Mouse (Mus musculus): Measurements from ENCODE around the gene 4930474N05Rik.

The 4930474N05Rik gene

DNA sequence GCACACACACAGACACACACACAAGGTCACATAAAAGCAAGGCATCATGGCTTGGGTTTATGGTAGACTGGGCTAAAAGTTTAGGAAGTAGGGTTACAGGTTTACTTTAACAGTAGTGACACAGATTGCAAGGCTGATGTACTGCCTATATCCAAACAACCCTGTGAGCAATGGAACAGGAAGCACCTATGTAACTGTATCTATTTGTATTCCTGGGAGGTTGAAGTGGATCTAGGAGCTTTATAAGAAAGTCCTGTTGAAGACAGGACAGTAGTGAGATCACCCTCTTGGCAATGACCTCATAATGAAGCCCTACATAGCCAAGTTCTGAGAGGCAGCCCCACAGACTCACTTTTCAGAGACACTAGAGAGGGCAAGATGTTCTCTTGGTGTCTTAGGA is at the start of gene 4930474N05Rik:
Gene 4930474N05Rik, plus strand, starts transcription at position 301 of the 400 bp plus-strand sequence.
- DNase-seq (ENCODE audit: low read depth, low spot score) = no peak

DNA sequence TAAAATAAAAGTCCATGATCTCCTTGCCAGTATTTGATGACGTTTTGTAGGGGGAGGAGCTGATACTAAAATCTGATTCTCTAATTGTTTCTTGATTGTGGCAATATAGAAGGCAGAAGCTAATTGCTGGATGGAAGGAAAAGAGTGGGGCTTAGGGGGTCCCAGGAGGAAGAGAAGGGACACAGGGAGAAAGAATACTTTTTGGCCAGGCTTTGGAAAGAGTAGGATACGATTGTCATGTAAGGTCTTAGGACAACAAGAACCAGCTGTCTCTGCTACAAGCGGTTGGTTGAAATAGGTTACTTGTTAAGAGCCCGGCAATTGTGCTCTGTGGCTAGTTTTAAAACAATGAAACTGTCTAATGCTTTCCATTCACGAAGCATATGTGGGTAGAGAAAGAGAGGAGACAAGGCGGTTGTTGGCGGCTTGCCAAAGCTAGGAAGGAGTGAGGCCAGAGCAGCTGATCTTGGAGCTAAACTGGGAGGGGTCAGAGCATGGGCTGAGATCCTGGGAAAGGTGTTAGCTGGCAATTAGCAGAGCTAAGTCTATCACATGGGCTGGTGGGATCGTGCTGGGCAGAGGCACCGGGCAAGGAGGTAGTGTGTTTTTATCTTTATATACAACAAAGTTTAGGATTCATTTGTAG is 45.8 kb upstream of the 4930474N05Rik start:
- no peak for DNase-seq (ENCODE audit: low read depth, low spot score)

DNA sequence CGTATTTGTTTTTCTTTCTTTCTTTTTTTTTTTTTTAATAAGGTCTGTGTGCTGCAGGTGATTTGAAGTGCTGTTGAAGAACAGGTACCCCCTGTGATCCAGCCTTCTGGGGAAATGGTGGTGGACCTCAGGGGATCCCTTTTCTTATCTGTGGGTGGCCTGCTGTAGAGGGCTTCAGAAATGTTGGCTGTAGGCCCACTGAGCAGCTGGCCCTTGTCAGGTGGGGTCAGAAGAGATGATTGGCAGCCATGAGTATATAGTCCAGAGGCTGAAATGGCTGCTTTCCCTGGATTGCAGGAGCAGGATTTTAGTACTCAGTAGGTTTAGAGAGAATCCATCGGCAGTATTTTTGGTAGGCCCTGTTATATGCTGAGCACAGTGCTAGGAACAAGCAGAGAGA is 41.4 kb upstream of the 4930474N05Rik start:
- no peak for DNase-seq (ENCODE audit: low read depth, low spot score)

DNA sequence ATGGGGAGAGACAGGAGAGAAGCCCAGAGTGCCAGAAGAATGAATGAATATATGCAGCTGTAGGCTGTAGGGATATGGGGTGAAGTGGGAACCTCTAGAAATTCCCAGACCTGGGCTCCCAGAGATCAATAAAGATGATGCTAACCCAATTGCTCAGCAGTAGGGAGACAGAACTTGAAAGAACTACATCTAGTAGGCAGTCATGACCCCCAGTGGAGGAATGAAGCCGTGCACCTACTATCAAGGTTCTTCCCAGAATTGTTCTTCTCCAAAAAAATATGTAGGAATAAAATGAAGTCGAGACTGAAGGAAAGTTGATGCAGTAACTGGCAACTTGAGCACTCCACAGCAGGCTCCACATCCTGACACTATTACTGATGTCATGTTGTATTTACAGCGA is 3.8 kb downstream of the 4930474N05Rik start:
- DNase-seq (ENCODE audit: low read depth, low spot score) = no peak

DNA sequence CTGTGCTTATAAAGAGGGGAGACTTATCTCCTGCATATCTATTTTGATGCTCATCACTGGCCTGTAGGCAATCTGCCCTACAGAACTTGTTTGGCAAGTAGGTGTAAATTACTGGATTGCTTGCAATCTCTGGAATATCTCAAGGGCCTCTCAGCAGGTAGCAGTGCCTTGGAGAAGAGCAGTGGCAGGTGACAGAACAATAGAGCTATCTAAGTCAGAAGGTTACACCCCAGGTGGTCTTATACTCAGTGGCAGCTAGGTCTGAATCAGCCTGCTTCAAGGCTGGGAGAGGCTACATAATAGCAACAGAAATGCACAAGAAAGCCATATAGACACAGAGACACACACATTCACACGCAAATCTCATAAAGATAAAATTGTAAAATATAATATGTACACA is 4.9 kb downstream of the 4930474N05Rik start:
- no peak for DNase-seq (ENCODE audit: low read depth, low spot score)

DNA sequence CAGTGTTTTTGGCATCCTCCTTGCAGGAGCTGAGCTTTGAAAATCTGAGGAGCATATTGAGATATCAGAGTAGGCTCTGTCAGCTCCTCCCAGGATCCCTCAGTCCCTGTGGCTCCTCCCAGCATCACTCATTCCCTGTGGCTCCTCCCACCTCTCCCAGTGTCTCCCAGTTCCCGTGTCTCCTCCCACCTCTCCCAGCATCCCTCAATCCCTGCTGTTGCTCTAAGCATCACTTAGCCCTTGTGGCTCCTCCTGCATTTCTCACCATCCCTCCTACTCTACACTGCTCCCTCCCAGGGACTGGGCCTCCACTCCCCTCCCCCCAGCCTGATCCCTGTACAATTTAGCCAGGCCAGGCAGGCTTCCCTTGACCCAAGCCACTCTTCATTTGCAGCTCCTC is 6.0 kb downstream of the 4930474N05Rik start:
- DNase-seq (ENCODE audit: low read depth, low spot score) = no peak

DNA sequence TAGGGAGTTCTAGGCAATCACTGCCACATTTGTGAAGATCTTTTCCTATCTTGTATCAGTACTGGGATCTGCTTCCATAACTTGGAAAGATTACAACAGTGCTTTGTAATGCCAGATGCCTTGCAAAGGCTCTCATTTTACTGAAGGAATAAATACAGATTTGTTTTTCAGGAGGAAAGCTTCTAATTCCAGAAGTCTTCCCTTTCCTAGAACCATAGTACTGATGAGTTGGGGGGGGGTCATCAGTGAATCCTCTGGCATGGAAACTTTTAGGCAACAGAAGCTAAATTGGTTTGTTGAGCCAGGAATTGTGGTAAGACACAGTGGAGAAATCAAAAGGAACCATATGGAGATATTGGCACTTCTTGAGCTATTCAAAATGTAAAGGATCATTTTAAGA is 19.8 kb downstream of the 4930474N05Rik start:
- no peak for DNase-seq (ENCODE audit: low read depth, low spot score)

DNA sequence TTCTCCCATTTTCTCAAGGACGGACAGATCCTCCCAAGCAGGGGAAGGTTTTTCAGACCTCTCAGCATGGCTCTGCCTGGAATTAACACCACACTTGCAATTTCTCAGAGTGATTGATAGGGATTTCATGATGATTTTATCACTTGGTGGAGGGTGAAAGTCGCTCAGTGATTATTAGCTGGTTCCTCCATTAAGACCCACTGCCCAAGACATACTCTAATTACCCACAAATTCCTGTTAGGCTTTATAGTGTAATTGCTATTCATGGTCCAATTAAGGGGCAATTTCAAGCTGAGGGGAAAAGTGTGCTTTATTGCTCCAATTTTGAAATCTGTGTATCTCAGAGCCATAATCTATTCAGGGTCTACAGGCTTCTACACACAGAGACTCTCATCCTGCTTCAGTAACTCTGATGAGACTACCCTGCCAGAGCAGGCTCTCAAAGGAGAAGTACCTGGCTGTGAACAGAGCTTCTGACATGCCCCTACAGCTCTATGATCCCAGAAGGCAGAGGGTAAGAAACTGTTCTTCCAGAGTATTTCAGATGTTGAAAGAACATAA is 29.1 kb downstream of the 4930474N05Rik start:
- DNase-seq (ENCODE audit: low read depth, low spot score) = no peak

DNA sequence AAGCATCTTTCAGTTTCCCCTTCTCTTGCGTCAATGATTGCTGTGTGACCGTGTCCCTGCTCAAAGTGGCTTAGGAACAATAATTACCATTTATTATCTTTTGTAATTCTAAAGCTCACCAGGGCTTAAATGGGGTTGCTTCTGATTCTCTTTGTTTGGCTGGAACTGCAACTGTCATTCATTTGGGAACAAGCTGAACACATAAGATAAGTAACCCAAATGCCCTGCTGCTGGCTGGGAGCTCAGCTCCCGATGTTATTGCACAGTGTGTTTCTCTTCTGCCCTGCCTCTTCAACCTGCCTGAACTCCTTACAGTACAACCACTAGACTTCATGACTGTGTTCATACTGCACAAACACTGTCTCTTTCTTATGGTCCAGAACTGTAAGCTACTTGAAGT is 41.0 kb downstream of the 4930474N05Rik start:
- DNase-seq (ENCODE audit: low read depth, low spot score) = no peak

DNA sequence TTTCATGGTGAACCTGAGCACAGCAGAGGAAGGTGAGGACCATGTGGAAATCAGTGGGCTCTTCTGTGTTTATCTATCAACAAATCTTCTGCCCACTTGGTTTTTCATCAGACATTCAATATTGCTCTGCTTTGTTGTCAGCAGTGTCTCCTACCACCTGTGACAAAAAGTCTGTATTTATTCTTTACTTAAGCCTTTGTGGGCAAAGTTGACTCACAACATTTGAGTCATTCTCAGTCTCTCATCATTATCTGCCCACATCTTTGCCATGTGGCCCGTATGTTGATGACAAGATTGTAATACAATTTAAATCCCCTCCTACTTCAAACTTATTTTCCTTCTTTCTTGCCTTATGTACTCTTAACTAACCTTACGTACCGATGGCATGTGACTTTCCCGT is 43.0 kb downstream of the 4930474N05Rik start:
- DNase-seq (ENCODE audit: low read depth, low spot score) = no peak

DNA sequence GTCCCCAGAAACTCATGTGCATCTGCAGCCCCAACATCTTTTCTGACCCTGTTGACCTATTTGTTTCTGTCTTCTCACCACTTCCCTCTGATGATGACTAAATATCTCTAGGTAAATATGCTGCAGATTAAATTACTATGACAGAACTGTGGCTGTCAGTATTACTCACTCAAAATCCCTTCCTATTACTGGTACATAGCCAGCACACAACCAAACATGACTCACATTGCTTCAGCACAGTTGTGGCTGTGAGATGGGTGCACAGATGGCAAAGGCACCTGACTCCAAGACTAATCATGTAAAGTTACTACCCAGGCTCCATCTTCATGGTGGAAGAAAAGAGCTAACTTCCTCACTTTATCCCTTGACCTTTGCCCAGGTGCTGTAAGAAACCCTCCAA is 50.5 kb downstream of the 4930474N05Rik start:
- no peak for DNase-seq (ENCODE audit: low read depth, low spot score)

Data from CD4-positive helper T cell, adult 2 months (primary cell).